Mouse (Mus musculus) megakaryocyte, embryonic 14.5 days (primary cell): Measurements from ENCODE around the gene Cela3b. TPM values are rescaled to one million over a fixed set of nuclear protein-coding genes. Genes with fewer than 3 reads are reported as not detected.

ENCODE experiments used
- H3K27me3 ChIP-seq: replicated peaks from 2 replicates; pipeline ENCODE3; 2012; ENCODE audit warnings: inconsistent platforms
- H3K36me3 ChIP-seq: replicated peaks from 2 replicates; pipeline ENCODE3; 2012; ENCODE audit warnings: low read length, inconsistent platforms, mixed read lengths
- H3K4me1 ChIP-seq: 2 replicates; pipeline ENCODE4 v1.6.1; 2012; ENCODE audit warnings: inconsistent platforms
- H3K4me3 ChIP-seq: replicated peaks from 2 replicates; pipeline ENCODE3; 2012; ENCODE audit warnings: moderate library complexity, mild to moderate bottlenecking, inconsistent platforms
- H3K9me3 ChIP-seq: 2 replicates; pipeline ENCODE4 v1.6.1; 2012; ENCODE audit warnings: inconsistent platforms
- FLI1 ChIP-seq: IDR thresholded peaks from 2 replicates; pipeline ENCODE4 v1.6.1; 2012; ENCODE audit warnings: low read length, inconsistent platforms, mixed read lengths
- GATA1 ChIP-seq: IDR thresholded peaks from 3 replicates; pipeline ENCODE4 v1.6.1; 2012; ENCODE audit warnings: mixed read lengths, low read length, inconsistent platforms, borderline replicate concordance
- polyA plus RNA-seq: library from polyadenylated mRNA; stranded (reverse); fragments of >175 nt; gene quantifications from 2 replicates; pipeline ENCODE4 v1.2.3, GENCODE M21; 2012; ENCODE audit warnings: low replicate concordance; ENCODE audit not compliant: insufficient read depth

Gene Cela3b
- polyA plus RNA-seq, 1 experiment, result 0.47 TPM

GRCm38 (mm10) chr4:137375314-137376278 is 54.7 kb downstream of the Cela3b start:
- H3K9me3 ChIP-seq, result no peaks in the 10 kb centered on the region
- H3K4me1 ChIP-seq, result peaks cover 82% of the 10 kb centered on the region
- peak overlapping the region; percentile 59 for H3K4me3 ChIP-seq
- no peak for TF ChIP-seq FLI1
- no peak for TF ChIP-seq GATA1
- H3K36me3 ChIP-seq, result peaks cover 5% of the 10 kb centered on the region
- no peaks in the 10 kb centered on the region for H3K27me3 ChIP-seq

GRCm38 (mm10) chr4:137373711-137374110 is 56.6 kb downstream of the Cela3b start:
- Histone ChIP-seq H3K4me1 (peaks cover 87% of the 10 kb centered on the region), H3K9me3 (no peaks in the 10 kb centered on the region), H3K4me3 (peak overlapping the region; percentile 77), H3K36me3 (peaks cover 2% of the 10 kb centered on the region), H3K27me3 (no peaks in the 10 kb centered on the region)
- no peak for TF ChIP-seq FLI1
- TF ChIP-seq GATA1, result no peak

GRCm38 (mm10) chr4:137371596-137372523 is 58.5 kb downstream of the Cela3b start:
- TF ChIP-seq FLI1, result no peak
- no peaks in the 10 kb centered on the region for H3K9me3 ChIP-seq
- H3K4me3 ChIP-seq, result peak overlapping the region; percentile 57
- peaks cover 89% of the 10 kb centered on the region for H3K4me1 ChIP-seq
- no peaks in the 10 kb centered on the region for H3K36me3 ChIP-seq
- H3K27me3 ChIP-seq, result no peaks in the 10 kb centered on the region

Other genes starting within 250 kb of the Cela3b start
- not detected in 2 replicates for gene Wnt4, start 153.1 kb downstream of the Cela3b start, polyA plus RNA-seq
- gene Cdc42, start 72.8 kb downstream of the Cela3b start, polyA plus RNA-seq, result 4.3 and 28.1 TPM in 2 replicates
- gene Cela3a, start 20.7 kb downstream of the Cela3b start, polyA plus RNA-seq, result not detected in 2 replicates
- gene 1700013G24Rik, start 22.7 kb upstream of the Cela3b start, polyA plus RNA-seq, result not detected in 2 replicates
- gene Hspg2, start 38.2 kb upstream of the Cela3b start, polyA plus RNA-seq, result 0.15 TPM in 1 of 2 replicates, not detected in the other
- gene Ldlrad2, start 144.0 kb upstream of the Cela3b start, polyA plus RNA-seq, result not detected in 2 replicates
- gene Usp48, start 163.2 kb upstream of the Cela3b start, polyA plus RNA-seq, result 21.7 and 46.2 TPM in 2 replicates
- gene Rap1gap, start 234.2 kb upstream of the Cela3b start, polyA plus RNA-seq, result 3.9 and 26.0 TPM in 2 replicates